Mouse (Mus musculus): ENCODE data around the gene Dnah7c.
"Not testable (repeated sequence)": the region's sequence is repeated elsewhere in the genome, so short reads cannot be mapped to it uniquely, and the experiment has no call there.

Dnah7c gene

DNA sequence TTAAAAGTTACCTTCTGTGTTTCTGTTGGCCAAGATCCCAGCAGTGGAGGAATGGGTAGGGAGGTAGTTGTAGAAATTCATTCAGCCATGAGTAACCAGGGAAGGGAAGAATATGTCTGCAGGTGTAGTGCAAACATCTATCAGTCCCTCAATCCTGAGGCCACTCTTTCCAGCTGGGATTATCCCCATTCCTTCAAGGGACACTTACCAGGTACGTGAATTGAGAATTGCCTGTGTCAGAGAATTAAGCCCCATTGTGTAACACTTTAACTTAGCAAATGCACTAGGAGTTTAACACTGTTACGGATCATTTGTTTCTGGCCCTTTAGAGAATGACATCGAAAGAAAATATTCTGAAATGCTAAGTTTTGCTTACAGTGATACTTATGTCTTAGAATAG, 304.3 kb downstream of the Dnah7c start:
- ATAC-seq (ENCODE audit: low TSS enrichment): not testable (repeated sequence)

DNA sequence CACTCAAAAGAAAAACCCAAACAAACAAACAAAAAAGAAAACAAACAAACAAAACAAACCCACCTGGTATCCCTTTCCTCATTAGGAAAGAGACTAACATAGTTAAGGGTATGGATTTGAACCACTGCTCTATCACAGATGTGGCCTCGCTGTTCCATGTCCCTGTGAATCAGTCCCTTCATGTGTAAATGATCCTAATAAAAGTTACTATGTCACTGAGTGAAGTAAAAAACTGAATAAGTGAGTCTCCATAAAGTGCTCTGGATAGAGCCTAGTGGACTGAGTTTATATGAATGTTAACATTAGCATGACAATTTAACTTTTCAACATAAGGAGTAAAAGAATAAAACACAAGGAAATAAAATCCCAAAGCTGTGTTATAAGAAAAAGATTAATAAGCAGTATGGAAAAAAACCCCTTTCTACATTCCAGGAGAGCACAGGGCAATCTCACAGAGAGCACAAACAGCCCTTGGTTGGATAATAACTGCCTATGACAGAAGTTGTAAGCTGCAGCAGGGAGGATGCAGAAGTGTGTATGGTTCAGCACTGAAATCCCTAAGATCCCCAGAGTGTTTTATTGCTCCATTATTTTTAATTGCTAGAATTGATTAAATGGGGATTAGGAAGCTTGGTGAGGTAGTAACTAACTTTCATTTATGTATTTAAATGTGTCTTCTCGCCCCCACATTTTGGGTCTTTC, 308.2 kb downstream of the Dnah7c start:
- ATAC-seq (ENCODE audit: low TSS enrichment): not testable (repeated sequence)

DNA sequence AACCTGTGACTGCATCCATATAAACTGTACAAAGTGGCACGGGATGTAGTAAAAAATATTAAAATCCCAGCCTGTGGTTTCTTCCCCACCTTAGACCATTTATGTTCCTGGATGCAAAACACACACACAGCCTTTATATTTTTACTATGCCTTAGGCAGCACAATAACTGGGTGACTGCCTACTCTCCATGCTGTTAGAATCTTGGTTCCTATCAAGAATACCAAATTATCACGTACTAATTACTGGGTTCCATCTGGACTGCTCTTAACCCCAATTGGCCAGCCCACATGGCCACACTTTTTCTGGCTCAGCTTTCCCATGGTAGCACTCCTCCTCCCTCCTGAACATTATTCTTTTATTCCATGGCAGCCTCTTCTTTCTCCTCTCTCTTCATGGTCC, 309.1 kb downstream of the Dnah7c start:
- peak; percentile 20; the same call in 1 of the 2 replicates for ATAC-seq (ENCODE audit: low TSS enrichment)

DNA sequence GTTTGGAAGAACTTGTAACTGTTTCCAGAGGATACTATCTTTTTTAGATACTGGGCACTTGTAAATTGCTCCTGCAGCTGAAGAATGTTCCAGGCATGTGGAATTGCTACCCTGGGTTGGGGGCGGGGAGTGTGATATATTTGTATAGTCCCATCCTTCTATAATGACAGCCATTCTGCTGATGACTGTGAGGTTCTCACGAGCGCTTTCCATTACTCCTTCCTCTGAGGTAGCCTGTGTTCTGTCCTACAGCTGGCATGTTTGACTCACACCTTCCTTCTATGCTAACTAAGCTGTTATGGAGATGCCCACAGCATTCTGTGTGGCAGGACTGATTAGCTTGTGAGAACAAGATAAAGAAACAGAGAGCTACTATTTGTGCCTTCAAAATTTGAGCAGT, 339.2 kb downstream of the Dnah7c start:
- ATAC-seq (ENCODE audit: low TSS enrichment): peak; percentile 86

DNA sequence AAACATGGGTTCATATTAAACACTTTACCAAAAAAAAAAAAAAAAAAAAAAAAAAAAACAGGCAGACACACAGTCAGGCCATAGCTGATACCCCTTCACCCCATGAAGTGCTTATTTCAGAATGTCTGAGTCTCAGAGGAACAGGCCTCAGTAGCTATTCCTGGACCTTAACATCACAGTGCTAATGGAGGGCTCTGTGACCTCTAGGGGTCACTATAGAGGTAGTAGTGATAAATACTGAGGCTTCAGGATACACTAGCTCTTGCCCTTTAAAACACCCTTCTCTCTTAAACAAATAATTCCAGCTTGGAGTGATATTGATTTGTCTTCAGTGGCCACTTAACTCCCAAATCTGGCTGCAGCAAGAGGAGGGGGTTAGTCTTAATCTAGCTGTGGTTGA, 343.9 kb downstream of the Dnah7c start:
- ATAC-seq (ENCODE audit: low TSS enrichment): not testable (repeated sequence)

DNA sequence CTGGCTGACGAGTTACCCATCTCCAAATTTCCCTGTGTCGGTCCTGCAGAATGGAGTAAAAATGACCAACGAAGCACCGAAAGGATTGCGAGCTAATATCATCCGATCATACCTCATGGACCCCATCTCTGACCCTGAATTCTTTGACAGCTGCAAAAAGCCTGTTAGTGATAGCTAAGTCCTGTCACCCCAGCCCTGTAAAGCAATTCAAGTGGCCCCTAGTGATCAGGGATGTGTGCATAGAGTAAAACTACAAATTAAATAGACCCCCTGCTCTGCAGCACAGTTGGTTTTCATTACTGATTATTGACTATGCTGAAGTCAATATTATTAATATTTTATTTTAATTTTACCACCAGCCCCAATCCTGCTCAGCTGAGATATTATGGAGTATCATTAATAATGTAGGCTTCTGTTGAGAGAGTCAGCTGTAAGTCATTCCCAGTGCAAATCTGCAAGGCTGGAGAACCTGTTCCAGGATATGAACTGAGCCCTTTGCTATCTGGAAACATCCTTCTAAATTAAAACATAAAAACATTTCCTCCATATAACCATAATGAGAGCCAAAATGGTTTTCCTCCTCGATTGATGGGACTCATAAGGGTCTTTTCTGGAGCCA, 344.8 kb downstream of the Dnah7c start:
- ATAC-seq (ENCODE audit: low TSS enrichment): not testable (repeated sequence)

DNA sequence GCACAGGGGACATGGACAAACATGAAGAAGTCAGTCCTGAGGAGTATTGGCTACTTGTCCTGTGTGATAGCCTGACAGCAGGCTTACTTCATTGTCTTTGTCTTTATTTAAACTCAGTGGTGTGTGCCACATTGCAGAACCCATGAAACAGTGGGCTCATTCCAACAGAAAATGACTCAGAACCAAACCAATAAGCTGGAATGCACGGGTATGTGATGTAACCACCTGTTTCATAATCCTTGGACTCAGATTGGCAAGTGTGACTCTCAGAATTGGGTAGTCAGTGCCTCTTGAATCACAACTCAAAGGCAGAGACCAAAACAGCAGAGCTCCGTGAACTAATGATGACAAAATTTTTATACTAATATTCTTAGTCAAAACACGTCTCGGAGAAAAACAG, 356.8 kb downstream of the Dnah7c start:
- ATAC-seq (ENCODE audit: low TSS enrichment): not testable (repeated sequence)

DNA sequence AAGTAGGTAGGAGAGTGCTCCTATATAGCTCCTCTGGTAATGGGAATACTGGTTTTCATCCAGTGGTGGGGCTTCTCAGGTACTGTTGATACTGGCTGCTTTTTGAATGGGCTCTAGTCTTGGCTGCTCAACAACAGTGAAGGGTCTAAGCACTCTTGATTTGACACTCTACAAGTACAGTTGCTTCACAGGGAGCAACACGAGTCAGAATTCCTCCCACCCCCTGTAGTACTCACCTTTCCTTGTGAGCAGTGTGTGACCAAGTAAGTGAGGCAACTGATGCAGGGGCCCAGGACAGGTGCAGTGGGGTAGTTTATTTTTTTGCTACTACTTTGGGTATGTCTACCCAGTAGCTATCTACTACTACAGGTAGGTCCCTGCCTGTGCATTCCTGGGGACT, 379.7 kb downstream of the Dnah7c start:
- ATAC-seq (ENCODE audit: low TSS enrichment): no peak

DNA sequence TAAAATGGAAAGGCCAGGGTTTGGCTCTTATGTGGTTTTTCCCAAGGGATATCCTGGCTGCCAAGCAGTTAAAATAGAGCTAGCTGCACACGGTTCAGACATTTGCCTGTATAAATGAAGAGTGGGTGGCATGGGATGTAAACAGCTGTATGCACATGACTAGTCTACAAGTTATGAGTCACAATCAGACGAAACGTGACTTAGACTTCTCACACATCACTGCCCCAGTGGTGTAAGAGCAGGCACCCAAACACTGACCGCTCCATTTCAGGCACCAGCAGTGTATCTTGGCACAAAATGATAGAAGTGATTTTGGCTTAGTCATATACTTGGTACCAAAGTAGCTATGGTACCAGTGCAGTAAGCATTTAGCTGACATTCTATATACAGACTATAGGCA, 383.2 kb downstream of the Dnah7c start:
- ATAC-seq (ENCODE audit: low TSS enrichment): peak; percentile 44; the same call in 1 of the 2 replicates

DNA sequence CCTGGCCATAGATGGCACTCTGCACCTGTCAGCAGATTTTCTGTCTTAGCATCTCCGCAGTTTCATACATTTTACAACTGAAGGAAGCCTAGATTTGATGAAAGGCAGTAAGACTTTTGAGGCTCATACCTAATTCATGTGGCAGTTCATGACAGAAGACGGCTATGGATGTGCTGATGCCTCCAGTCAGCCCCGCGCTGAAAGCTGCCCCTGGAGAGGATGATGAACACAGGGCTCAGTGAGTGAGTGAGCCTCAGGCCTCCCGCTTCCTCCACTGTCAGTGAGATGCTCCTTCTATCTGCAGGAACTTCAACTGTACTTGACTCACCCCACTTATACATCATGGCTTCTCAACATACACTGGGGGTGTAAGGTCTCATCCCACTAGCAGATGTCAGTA, 392.5 kb downstream of the Dnah7c start:
- ATAC-seq (ENCODE audit: low TSS enrichment): no peak

DNA sequence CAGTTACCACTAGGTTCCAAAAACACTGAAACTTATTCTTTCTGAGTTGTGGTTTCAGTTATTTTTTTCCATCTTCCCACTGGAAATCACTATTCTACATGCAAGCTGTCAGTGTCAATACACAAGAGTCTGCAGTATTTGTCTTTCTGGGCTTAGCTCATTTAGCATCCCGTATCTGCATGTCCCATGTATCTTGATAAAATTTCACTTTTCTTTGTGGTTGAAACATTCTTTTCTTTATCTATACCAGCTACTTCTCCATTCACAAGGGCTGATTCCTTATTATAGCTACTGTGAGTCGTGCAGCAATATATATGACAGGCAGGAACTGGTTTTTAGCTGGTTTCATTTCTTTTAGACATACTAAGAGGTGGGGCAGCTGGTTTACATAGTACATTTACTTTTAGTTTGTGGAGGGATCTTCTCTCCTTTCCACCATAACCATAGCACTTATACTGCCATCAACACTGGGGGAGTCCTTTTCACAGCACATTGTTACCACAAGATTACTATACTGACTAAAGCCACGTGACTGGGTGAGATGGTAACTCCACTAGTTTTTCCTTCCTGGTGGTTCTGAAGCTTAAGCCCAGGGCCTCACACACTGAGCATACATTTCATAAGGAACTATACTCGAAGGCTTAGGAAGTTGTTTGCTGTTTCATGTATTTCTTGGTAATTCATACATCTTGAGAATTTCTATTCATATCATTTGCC, 397.0 kb downstream of the Dnah7c start:
- ATAC-seq (ENCODE audit: low TSS enrichment): no peak

DNA sequence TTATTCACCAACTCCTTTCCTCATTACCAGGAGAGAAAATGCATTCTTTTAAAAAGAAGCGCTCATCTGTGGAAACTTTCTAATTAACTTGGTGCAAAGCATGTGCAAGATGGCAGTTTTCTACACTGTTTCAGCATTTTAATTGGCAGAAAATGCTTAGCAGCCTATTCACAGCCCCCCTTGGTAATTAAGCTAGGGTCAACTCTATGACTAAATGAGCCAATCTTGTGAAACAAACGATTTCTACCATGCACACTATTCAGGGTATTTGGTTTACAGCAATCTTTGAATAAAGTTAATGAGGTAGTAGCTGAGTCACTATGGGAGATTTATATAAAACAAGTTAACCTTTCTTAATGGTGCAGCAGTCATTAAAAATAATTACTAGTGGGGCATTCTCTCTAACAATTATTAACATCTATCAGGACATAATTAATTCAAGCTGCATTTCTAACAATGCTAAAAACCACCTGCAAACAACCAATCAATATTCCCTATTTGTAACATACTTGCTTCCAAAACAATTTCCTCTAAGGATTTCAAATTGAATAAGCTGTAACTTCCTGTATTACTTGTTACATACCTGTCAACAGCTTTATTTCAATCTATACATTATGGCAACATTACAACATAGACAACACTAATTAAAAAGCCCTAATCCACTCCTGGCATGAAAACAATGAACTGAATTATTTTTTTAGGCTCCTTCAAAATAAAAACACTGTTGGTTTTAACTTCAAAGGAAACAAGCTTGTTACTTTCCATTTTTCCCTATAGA, 404.9 kb downstream of the Dnah7c start:
- ATAC-seq (ENCODE audit: low TSS enrichment): no peak

DNA sequence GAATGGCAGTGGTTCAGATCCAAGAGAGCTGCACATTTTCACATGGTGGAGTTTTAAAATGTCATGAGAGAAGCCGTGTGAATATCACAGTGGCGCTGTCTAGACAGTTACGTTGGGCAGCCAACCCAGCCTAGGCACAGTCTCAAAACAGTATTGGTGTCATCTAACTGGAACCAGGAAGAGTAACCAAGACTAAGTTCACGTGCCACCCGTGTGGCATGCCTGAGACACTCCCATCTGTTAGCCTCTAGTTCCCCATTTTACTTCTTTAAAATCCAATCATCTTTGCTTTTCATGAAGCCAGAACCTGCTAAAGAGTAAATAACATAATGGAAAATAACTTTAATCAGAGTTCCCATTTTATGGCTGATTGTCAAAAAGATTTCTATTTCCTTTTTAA, 406.5 kb downstream of the Dnah7c start:
- peak; percentile 33; the same call in 1 of the 2 replicates for ATAC-seq (ENCODE audit: low TSS enrichment)

DNA sequence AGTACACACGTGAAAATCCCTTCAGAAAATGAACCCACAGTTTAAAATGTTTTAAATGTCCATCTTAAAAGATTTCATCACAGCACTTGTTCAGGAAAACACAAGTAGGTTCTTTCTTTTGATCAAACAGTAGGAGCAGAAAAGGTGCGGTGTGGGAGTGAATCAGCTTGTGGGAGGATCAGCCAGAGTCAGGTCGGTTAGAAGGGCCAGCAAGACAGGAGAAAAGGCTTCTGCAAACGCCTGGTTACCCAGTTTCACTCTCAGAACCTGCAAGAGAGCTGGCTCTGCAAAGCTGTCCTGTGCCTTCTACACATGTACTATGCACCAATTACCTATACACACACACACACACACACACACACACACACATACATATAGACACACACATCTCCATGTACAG, 418.0 kb downstream of the Dnah7c start:
- peak; percentile 39 for ATAC-seq (ENCODE audit: low TSS enrichment)

DNA sequence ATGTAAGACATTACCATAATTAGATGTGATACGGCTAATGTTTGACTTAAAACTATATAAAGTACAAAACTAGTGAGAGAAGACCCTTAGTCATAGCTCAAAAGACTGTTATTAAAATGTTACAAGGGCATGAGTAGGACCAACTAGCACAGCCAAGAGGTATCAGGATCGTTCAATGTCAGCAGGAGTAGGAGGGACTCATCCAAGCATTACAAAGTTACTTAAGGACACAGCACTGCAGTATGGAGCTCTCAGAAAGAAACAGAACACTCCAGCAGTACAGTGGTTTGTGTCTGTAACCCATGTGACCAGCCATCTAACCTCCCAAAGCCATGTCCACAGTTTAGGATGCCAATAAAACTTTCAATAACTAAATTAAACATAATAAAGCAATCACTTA, 418.9 kb downstream of the Dnah7c start:
- ATAC-seq (ENCODE audit: low TSS enrichment): no peak

DNA sequence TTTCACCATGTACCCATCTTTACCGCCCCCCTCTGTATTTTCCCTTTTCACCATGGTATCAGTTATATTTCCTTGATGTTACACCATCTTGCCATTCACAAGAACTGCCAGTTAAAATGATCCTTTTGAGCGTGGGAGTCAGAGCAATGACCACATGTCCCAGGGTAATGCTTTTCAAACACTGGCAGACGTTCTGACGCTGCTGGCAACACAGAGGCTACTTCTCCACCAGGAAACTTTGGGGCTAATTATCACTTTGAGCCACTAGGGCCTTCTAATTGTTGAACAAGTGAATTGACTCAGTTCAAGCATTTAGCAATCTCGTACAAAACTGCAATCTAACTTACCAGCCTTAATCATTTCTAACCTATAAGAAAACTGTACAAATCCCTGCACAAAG, 419.8 kb downstream of the Dnah7c start:
- ATAC-seq (ENCODE audit: low TSS enrichment): no peak

DNA sequence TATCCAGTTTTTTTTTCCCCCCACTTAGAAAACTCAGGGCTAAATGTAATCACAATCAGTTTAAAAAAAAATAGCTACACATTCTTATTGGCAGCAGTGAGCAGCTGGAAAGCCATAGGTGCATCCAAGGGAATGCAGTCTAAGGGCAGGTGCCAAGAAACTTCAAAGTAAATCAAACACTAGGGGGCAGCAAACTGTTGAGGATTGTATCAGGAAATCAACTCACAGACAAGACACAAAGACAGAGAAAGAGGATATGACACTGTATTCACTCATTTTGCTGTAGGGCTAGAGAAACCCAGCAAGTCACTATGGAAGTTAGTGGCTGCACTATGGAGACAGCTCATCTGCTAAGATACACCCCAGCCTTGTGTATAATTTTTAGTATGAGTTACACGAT, 424.4 kb downstream of the Dnah7c start:
- peak; percentile 16 for ATAC-seq (ENCODE audit: low TSS enrichment)

DNA sequence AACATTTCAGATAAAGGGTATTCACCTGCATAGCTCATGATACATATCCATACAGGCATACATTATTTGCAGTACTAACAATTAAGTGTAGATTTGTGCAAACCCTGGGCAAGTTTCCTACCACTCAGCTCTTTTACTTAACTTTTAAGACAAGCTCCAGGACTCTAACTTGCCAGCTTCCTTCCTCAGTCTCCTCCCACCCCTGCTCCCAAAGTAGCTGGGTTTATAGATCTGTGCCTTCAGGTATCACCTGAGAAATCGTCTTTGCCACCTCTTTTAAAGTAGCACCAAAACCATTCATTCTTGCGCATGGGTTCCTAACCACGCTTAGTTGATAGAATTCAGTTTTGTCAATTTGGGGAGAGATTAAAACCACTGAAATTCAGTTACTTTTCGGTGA, 426.2 kb downstream of the Dnah7c start:
- no peak for ATAC-seq (ENCODE audit: low TSS enrichment)

DNA sequence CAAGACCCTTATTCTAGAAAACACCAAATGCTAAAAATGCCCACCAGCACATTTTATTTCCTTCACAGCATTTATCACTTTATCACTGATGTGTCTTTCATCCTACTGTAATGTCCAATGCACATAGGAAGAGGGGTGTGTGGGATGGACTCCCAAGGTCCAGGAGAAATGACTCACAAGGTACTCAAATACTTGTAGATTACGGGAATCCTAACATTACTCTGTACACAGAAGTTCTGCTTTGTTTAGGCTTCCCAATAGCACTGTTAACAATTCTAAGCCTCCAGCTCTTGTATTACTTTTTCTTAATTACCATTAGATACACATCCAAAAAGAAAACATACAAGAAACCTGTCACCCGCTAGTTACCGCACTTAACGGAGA, 426.8 kb downstream of the Dnah7c start:
- no peak for ATAC-seq (ENCODE audit: low TSS enrichment)

DNA sequence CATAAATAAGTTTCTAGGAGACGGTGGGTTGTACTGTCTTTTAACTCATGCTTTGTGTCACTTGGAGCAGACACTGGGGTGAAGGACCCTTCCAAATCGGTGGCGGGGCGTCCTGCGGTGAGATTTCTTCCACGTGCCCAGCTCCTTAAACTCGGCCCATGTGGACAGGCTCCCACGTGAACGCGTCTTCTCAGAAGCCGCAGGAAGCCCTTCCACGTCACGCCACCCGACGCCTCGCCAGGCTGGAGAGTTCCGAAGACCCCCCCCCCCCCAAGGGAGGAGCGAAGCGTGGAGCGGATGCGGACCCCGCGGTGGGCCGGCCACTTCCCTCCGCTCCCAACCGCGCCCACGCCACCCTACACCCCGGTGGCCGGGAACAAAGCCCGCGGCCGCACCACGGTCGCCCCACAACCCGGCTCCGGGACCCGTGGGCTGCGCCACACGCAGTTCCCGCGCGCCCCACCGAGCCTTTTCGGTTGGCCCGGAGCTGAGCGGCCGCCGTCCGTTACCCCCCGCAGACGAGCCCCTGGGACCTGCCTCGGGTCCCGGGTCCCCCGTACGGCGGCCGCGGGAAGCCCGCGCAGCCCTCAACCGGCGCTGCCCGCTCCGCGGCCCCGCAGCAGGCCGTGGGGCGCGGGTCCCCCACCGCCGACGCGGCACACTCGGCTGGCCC, 427.3 kb downstream of the Dnah7c start:
- ATAC-seq (ENCODE audit: low TSS enrichment): peak; percentile 41

DNA sequence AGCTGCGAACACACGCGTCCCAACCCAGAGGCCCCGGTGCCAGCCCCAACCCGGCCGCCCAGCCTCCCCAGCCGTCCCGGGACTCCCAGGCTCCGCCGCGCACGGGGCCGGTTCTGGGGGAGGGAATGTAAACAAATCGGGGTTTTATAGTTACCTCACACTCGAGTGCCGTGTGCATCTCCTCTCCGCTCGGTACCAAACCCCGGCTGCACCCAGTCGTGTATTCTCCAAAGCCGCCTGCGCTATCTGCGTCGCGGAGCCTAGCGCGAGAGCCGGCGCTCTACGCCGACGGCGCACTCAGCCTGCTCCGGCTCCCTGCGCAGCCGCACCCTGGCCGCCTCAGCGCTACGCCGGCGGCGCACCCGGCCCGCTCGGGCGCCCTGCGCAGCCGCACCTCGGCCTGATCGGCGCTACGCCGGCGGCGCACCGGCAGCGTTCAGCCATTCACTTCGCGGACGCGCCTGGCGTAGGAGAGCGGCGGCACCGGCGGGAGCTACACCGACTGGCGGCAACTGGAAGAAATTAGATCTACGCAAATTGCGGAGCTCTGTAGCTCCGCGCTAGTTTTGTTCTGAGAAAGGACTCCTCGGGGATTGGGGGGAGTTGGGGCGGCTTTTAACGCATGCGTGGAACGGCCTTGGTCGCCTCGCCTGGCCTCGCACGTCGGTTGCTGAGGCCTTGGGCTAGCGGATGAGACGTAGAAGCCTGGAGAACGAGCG, 428.1 kb downstream of the Dnah7c start:
- peak; percentile 80 for ATAC-seq (ENCODE audit: low TSS enrichment)

Measured in frontal cortex, adult (tissue).